Mouse (Mus musculus) heart, adult 11 months (tissue): Measurements from ENCODE around the gene Dhrs2.

Experiments used
- DNase-seq: peaks from one replicate; pipeline ENCODE4 v3.0.0; 2022

Gene Dhrs2

DNA sequence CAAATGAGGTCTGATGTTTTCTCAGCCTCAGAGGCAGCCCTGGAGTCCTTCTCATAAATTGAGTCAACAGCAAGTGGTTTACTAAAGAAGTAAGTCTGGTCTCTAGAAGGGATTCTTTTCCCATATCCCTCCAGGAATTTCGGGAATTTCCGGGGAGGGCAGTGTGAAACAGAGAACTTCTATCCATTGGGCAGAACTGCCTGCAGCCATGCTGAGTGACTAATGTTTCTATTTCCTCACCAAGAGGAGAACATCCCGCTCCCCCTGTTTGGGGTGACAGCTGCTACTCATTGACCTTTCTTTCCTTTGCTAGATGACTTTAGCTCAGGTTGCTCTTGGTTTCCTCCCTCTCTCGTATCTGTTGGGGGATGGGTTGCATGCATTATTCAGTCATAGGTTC lies 31.8 kb downstream of the Dhrs2 start:
- peak; percentile 56 for DNase-seq

DNA sequence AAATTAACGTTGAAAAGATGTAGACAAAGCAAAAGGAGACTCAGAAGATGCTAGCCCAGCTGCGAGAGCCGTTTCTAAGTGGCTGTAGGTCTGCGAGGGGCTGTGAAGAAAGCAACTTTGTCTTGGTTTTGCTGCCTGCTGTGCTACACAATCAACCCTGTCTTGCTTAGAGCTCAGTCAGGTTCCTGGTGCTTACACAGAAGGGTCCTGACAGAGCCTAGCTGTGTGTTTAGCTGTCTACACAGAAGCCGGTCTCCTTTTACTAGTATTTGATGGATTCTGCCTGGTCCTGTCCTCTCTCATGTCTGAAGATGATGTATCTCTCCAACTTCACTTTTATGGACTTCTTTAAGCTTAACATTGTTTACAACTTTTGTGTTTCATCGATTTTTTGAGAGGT lies 33.6 kb downstream of the Dhrs2 start:
- peak; percentile 71 for DNase-seq

DNA sequence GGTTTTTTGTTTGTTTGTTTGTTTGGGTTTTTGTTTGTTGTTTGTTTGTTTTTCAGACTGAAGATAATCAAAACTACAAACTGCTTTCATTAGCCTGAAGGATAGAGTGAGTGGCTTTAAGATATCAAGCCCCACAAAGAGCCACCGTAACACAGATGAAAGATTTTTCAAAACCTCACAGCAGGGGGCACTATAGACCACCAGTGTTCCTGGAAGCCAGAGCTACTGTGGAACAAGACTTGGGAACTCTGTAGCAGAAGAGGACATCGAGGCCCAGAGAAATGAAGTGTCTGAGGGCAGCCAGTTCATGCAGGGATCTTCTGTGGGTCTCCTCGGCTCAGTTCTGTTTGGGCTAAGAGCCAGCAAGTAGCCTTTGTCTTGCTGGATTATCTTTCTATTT lies 49.4 kb downstream of the Dhrs2 start:
- no peak for DNase-seq

DNA sequence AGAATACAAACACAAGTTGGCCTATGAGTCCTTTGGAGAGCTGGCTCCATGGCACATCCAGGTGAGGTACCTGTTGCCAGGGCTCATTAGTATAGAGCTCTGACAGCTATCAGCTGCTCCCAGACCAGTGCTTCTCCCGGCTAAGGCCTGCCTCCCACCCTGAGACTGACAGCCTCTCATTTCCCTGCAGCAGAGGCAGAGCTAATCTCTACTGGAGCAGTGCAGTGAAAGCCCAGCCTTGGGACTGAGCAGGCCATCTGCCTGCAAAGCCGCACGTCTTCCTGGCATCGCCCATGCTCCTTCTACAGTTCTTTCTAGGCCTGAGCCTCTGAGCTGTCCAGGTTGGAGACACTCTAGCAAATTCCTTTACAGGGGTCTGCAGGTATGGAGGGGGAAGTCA lies 51.2 kb downstream of the Dhrs2 start:
- DNase-seq, result no peak

GRCm38 (mm10) chr14:55274810-55275209 lies 53.0 kb downstream of the Dhrs2 start:
- DNase-seq, result no peak

DNA sequence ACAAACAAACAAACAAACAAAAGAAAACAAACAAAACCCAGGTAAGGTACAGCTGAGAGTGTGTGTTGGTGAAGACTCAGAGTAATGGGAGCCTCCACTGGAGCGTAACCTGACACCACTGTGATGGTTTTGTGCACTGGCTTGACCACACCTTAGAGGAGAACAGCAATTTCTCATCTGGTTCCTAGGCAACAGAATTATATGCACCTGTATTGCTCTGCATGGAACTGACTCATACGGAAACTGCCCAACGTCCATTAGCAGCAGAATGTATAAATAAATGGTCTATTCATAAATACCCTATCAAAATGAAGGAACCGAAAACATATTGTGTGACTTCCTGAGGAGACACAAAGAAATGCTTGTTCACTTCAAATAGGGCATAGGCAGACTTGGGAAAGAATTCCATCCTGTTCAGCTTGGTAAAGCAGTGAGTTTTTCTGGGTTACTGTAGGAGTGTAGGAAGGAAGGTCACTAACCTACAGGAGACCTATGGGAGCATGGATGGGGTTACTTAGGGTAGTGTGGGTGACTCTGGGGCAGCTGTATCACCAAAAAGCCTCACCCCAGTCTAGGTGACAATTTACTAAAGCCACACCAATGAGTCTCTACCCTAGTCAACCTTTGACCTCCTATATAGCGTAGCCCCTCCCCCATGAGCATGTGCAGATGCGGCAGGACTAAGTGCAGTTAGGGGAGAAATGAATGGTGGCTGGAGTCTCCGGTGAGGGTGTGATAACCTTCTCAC lies 57.7 kb downstream of the Dhrs2 start:
- peak; percentile 46 for DNase-seq
